Mouse (Mus musculus): ENCODE measurements around the gene Oit3.
"Not testable (repeated sequence)": the region's sequence is repeated elsewhere in the genome, so short reads cannot be mapped to it uniquely, and the experiment has no call there.

Oit3 gene

GRCm38 (mm10) chr10:59426371-59426770, 15.2 kb downstream of the Oit3 start:
- no peak for DNase-seq

- DNase-seq, result no peak
These were observed 16.2 kb downstream of the Oit3 start for GRCm38 (mm10) chr10:59425369-59425768.

DNA sequence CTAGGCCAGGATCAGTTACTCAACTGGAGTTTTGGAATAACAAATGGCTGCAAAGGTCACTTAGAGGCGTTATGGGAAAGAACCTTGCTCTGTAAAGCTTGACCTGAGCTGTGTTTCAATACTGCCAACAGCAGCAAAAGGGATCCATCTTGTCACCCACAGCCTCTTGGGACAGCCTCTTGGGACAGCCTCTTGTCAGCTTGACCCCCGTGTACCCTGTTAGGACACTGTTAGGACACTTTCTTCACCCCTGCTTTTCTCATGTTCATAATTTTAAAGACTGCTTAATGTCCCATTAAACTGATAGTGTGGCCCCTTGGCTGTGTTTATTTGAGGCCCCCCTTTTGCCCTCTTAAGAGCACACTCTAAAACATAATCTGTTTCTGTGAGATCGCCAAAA, 17.1 kb downstream of the Oit3 start:
- no peak for DNase-seq

- DNase-seq, result no peak
These were observed 22.1 kb downstream of the Oit3 start for GRCm38 (mm10) chr10:59419516-59419915.

DNA sequence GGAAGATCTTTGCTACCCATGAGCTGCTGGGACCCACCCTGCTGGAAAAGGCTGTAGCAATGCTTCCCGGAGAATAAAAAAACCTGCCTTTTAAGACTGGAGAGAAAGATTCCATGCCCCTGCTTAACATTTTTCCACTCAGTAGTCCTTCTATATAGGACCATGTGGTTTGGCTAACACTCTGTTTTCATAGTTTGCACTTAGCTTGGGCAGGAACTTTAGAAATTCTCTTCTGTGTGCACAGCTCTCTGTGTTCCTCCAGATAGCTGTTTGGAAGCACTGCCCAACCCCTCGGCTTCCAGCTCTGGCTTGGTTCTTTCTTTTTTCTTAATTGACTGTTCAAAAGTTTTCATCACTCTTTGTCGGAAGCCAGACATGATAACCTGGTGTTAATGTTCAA, 25.0 kb downstream of the Oit3 start:
- no peak for DNase-seq

DNA sequence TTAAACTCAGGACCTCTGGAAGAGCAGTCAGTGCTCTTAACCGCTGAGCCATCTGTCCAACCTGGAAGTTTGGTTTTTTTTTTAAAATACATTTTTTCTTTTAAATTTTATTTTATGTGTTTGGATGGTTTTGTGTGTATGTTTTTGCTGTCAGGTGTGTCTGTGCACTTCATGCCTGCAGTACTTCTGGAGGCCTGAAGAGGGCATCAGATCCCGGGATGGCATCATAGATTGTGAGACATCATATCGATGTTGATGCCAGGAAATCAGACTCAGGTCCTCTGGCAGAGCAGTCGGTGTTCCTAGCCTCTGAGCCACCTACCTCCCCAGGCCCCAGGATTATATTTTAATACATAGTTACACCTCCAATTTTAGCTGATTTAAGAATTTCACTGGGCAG, 27.9 kb downstream of the Oit3 start:
- no peak for DNase-seq

DNA sequence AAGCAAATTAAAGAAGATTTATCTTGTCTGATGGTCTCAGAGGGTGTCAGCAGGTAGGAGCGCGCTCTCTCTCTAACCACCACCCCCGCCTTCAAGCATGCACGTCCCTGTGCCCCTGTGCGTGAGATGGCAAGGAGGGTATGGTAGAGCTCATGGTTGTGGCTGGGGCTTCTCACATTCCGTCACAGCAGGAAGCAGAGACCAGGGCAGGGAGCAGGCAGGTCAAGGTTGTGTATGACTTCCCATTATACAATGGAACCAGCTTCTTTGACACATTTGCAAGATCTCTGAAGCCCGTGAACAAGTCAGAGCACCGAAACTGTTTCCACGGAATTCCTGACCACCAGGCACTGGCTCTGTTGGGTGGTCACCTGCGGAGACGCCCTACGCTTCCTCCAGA, 31.3 kb downstream of the Oit3 start:
- DNase-seq, result no peak

- no peak for DNase-seq
These were observed 33.1 kb downstream of the Oit3 start for GRCm38 (mm10) chr10:59408499-59408898.

DNA sequence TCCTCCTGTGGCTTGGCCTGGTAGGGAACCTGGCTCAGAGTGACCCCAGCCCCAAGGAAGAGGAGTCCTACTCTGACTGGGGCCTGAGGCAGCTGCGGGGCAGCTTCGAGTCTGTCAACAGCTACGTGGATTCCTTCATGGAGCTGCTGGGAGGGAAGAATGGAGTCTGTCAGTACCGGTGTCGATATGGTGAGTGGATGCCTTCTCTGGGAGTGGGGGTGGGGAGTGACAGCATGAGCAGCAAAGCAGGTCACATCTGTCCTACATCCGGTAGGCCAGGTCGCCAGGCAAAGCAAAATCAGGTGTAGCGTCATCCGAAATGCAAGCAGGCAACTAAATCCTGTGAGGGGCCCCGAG, 37.8 kb downstream of the Oit3 start:
- DNase-seq, result no peak

- no peak for DNase-seq
These were observed 38.4 kb downstream of the Oit3 start, which contains the start of gene Pla2g12b for GRCm38 (mm10) chr10:59402899-59403792. Gene Pla2g12b, plus strand, starts transcription at chr10:59403660.

GRCm38 (mm10) chr10:59395461-59395860, 46.1 kb downstream of the Oit3 start, which contains the start of gene Gm10273:
Gene Gm10273, plus strand, starts transcription at chr10:59395632.
- DNase-seq, result not testable (repeated sequence)

- no peak for DNase-seq
These were observed 49.7 kb downstream of the Oit3 start for GRCm38 (mm10) chr10:59391907-59392306.

GRCm38 (mm10) chr10:59389652-59390051, 51.9 kb downstream of the Oit3 start:
- no peak for DNase-seq

DNA sequence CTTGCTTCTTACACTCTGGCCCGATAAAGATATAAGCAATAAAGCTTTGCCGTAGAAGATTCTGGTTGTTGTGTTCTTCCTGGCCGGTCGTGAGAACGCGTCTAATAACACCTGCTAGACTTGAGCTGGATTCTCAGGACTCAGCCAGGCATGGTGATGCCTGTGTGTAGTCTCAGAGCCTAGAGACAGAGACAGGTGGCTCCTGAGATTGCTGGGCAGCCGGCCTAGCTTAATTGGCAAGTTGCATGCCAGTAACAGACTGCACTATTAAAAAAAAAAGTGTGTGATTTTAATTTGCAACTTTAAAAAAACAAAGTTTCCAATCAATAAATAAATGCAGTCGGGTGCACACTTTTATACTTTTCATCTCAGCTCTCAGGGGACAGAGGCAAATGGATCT, 54.6 kb downstream of the Oit3 start:
- DNase-seq, result no peak

- DNase-seq, result not testable (repeated sequence)
These were observed 60.0 kb downstream of the Oit3 start for GRCm38 (mm10) chr10:59381563-59381962.

- DNase-seq, result no peak
These were observed 61.2 kb downstream of the Oit3 start for GRCm38 (mm10) chr10:59380411-59380821.

DNA sequence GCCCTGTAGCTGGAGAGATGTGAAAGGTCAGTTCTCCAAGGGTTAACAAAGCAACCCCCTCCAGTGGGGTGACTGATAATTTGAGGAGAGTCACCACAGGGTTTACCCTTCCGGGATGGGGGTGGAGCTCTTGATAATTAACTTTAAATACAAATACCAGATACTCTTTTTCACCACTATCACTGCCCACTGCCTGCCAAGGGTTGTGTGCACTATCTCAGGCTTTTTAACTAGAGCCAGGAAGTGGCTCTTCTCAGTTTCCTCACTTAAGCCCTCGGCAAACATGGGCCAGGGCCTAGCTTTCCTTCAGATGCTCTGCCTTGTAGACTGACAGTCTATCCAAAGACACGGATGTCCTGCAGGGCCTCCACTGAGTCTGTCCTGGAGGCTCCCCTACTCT, 61.7 kb downstream of the Oit3 start:
- DNase-seq, result no peak

GRCm38 (mm10) chr10:59378728-59379127, 62.9 kb downstream of the Oit3 start:
- no peak for DNase-seq

GRCm38 (mm10) chr10:59377906-59378305, 63.7 kb downstream of the Oit3 start:
- no peak for DNase-seq

Measured in spleen, adult 18-20 months (tissue).